Mouse (Mus musculus): ENCODE data around the gene Fbxl22. TPM values are rescaled to one million over a fixed set of nuclear protein-coding genes. Genes with fewer than 3 reads are reported as not detected.

Fbxl22 gene
- polyA plus RNA-seq, 2 experiments, result 4.7 to 6.5 TPM

- Histone ChIP-seq H3K36me3 (ENCODE audit: control insufficient read depth, insufficient read depth, low read length) (peaks cover 77% of the 10 kb centered on the region), H3K9me3 (ENCODE audit: control insufficient read depth, low read length) (no peaks in the 10 kb centered on the region), H3K4me2 (replicated peaks; ENCODE audit: low read depth, low read length, severe bottlenecking) (no peak overlapping the region), H3K9ac (ENCODE audit: low read depth, low read length, severe bottlenecking) (no peak overlapping the region), H3K27me3 (ENCODE audit: control insufficient read depth, insufficient read depth, low read length) (no peaks in the 10 kb centered on the region), H3K27ac (replicated peaks; ENCODE audit: low read depth, low read length) (no peak overlapping the region), H3K4me1 (ENCODE audit: control insufficient read depth, insufficient read depth, low read length) (peaks cover 11% of the 10 kb centered on the region), H3K4me3 (replicated peaks; ENCODE audit: low read length) (no peak overlapping the region)
- DNase-seq (ENCODE audit: low spot score) (no peak), ATAC-seq (ENCODE audit: low FRiP score, low read depth) (no peak)
- 92% methylated on average over 10 of the region's 10 CpGs for WGBS
- no peak for TF ChIP-seq POLR2A (IDR thresholded peaks at IDR 0.05; ENCODE audit: borderline replicate concordance, extremely low read depth, insufficient read depth, insufficient read length)
Measured at GRCm38 (mm10) chr9:66517746-66518145, 3.4 kb upstream of the Fbxl22 start.

GRCm38 (mm10) chr9:66516296-66516940, 2.0 kb upstream of the Fbxl22 start:
- no peak for TF ChIP-seq POLR2A (IDR thresholded peaks at IDR 0.05; ENCODE audit: borderline replicate concordance, extremely low read depth, insufficient read depth, insufficient read length)
- no peak for DNase-seq (ENCODE audit: low spot score)
- Histone ChIP-seq H3K4me3 (replicated peaks; ENCODE audit: low read length) (no peak overlapping the region), H3K36me3 (ENCODE audit: control insufficient read depth, insufficient read depth, low read length) (peaks cover 73% of the 10 kb centered on the region), H3K9me3 (ENCODE audit: control insufficient read depth, low read length) (no peaks in the 10 kb centered on the region), H3K27ac (replicated peaks; ENCODE audit: low read depth, low read length) (no peak overlapping the region), H3K27me3 (ENCODE audit: control insufficient read depth, insufficient read depth, low read length) (no peaks in the 10 kb centered on the region), H3K9ac (ENCODE audit: low read depth, low read length, severe bottlenecking) (no peak overlapping the region), H3K4me1 (ENCODE audit: control insufficient read depth, insufficient read depth, low read length) (peaks cover 14% of the 10 kb centered on the region), H3K4me2 (replicated peaks; ENCODE audit: low read depth, low read length, severe bottlenecking) (no peak overlapping the region)
- no peak for ATAC-seq (ENCODE audit: low FRiP score, low read depth)
- 87% methylated on average over 6 of the region's 6 CpGs for WGBS

GRCm38 (mm10) chr9:66515680-66516210, 1.4 kb upstream of the Fbxl22 start:
- TF ChIP-seq POLR2A (IDR thresholded peaks at IDR 0.05; ENCODE audit: borderline replicate concordance, extremely low read depth, insufficient read depth, insufficient read length), result no peak
- DNase-seq (ENCODE audit: low spot score) (no peak), ATAC-seq (ENCODE audit: low FRiP score, low read depth) (no peak)
- Histone ChIP-seq H3K9ac (ENCODE audit: low read depth, low read length, severe bottlenecking) (no peak overlapping the region), H3K4me2 (replicated peaks; ENCODE audit: low read depth, low read length, severe bottlenecking) (no peak overlapping the region), H3K27me3 (ENCODE audit: control insufficient read depth, insufficient read depth, low read length) (no peaks in the 10 kb centered on the region), H3K4me1 (ENCODE audit: control insufficient read depth, insufficient read depth, low read length) (peaks cover 17% of the 10 kb centered on the region), H3K36me3 (ENCODE audit: control insufficient read depth, insufficient read depth, low read length) (peaks cover 69% of the 10 kb centered on the region), H3K9me3 (ENCODE audit: control insufficient read depth, low read length) (no peaks in the 10 kb centered on the region), H3K4me3 (replicated peaks; ENCODE audit: low read length) (no peak overlapping the region), H3K27ac (replicated peaks; ENCODE audit: low read depth, low read length) (no peak overlapping the region)
- 95% methylated on average over 10 of the region's 10 CpGs for WGBS

GRCm38 (mm10) chr9:66515115-66515514, 722 bp upstream of the Fbxl22 start:
- Histone ChIP-seq H3K36me3 (ENCODE audit: control insufficient read depth, insufficient read depth, low read length) (peaks cover 62% of the 10 kb centered on the region), H3K27me3 (ENCODE audit: control insufficient read depth, insufficient read depth, low read length) (no peaks in the 10 kb centered on the region), H3K27ac (replicated peaks; ENCODE audit: low read depth, low read length) (no peak overlapping the region), H3K4me3 (replicated peaks; ENCODE audit: low read length) (no peak overlapping the region), H3K4me2 (replicated peaks; ENCODE audit: low read depth, low read length, severe bottlenecking) (no peak overlapping the region), H3K9ac (ENCODE audit: low read depth, low read length, severe bottlenecking) (no peak overlapping the region), H3K4me1 (ENCODE audit: control insufficient read depth, insufficient read depth, low read length) (peaks cover 23% of the 10 kb centered on the region), H3K9me3 (ENCODE audit: control insufficient read depth, low read length) (no peaks in the 10 kb centered on the region)
- DNase-seq (ENCODE audit: low spot score), result no peak
- no peak for TF ChIP-seq POLR2A (IDR thresholded peaks at IDR 0.05; ENCODE audit: borderline replicate concordance, extremely low read depth, insufficient read depth, insufficient read length)
- no peak for ATAC-seq (ENCODE audit: low FRiP score, low read depth)
- 82% methylated on average over 2 of the region's 2 CpGs for WGBS

GRCm38 (mm10) chr9:66513661-66514255, 635 bp downstream of the Fbxl22 start:
- peaks cover 23% of the 10 kb centered on the region for H3K4me1 ChIP-seq (ENCODE audit: control insufficient read depth, insufficient read depth, low read length)
- no peak for DNase-seq (ENCODE audit: low spot score)
- H3K9ac ChIP-seq (ENCODE audit: low read depth, low read length, severe bottlenecking), result 0 out of 2 replicates have a peak overlapping the region, but pooled peaks have one; percentile 7
- no peaks in the 10 kb centered on the region for H3K9me3 ChIP-seq (ENCODE audit: control insufficient read depth, low read length)
- H3K4me2 ChIP-seq (replicated peaks; ENCODE audit: low read depth, low read length, severe bottlenecking), result no peak overlapping the region
- no peak for ATAC-seq (ENCODE audit: low FRiP score, low read depth)
- H3K27me3 ChIP-seq (ENCODE audit: control insufficient read depth, insufficient read depth, low read length), result no peaks in the 10 kb centered on the region
- no peak for TF ChIP-seq POLR2A (IDR thresholded peaks at IDR 0.05; ENCODE audit: borderline replicate concordance, extremely low read depth, insufficient read depth, insufficient read length)
- peaks cover 56% of the 10 kb centered on the region for H3K36me3 ChIP-seq (ENCODE audit: control insufficient read depth, insufficient read depth, low read length)
- 0 out of 2 replicates have a peak overlapping the region, but pooled peaks have one; percentile 33 for H3K27ac ChIP-seq (replicated peaks; ENCODE audit: low read depth, low read length)
- H3K4me3 ChIP-seq (replicated peaks; ENCODE audit: low read length), result no peak overlapping the region
- WGBS, result 76% methylated on average over 4 of the region's 4 CpGs
